Mouse (Mus musculus) midbrain, embryonic 15.5 days (tissue): ENCODE data around the gene Ubiad1. TPM values are rescaled to one million over a fixed set of nuclear protein-coding genes. Genes with fewer than 3 reads are reported as not detected.
A peak's percentile ranks its signal among the peaks of the same experiment; 100 is the strongest.

Source experiments
- ATAC-seq: fragments of 200-750 bp; cut with Nextera tagmentation; replicated peaks from 2 replicates; pipeline ENCODE4 v1.8.0; 2017; ENCODE audit warnings: moderate TSS enrichment
- H3K27ac ChIP-seq: fragments of 300-500 bp; sonication (generic); 2 replicates; pipeline ENCODE4 v1.5.1; 2015; ENCODE audit warnings: mild to moderate bottlenecking, inconsistent platforms
- H3K27me3 ChIP-seq: fragments of 300-500 bp; sonication (generic); replicated peaks from 2 replicates; pipeline ENCODE4 v1.6.1; 2015; ENCODE audit warnings: inconsistent platforms
- H3K36me3 ChIP-seq: fragments of 300-500 bp; sonication (generic); replicated peaks from 2 replicates; pipeline ENCODE4 v1.6.1; 2015; ENCODE audit warnings: inconsistent platforms
- H3K4me1 ChIP-seq: fragments of 300-500 bp; sonication (generic); 2 replicates; pipeline ENCODE4 v1.6.1; 2015; ENCODE audit warnings: inconsistent platforms
- H3K4me2 ChIP-seq: fragments of 300-500 bp; sonication (generic); 2 replicates; pipeline ENCODE4 v1.6.1; 2015; ENCODE audit warnings: inconsistent platforms, mild to moderate bottlenecking, moderate library complexity
- H3K4me3 ChIP-seq: fragments of 300-500 bp; sonication (generic); 2 replicates; pipeline ENCODE4 v1.5.1; 2015; ENCODE audit warnings: mild to moderate bottlenecking, inconsistent platforms
- H3K9ac ChIP-seq: fragments of 300-500 bp; sonication (generic); 2 replicates; pipeline ENCODE4 v1.6.1; 2015; ENCODE audit warnings: mild to moderate bottlenecking, inconsistent platforms
- H3K9me3 ChIP-seq: fragments of 300-500 bp; sonication (generic); 2 replicates; pipeline ENCODE4 v1.6.1; 2016; ENCODE audit warnings: inconsistent platforms
- WGBS: fragments of 180-500 bp; shearing (Covaris S2); methylation state at CpG from one replicate; pipeline ENCODE4 v1.1.7; 2015; ENCODE audit warnings: mixed read lengths; 5-methylcytosine and 5-hydroxymethylcytosine counted together
- polyA plus RNA-seq: library from polyadenylated mRNA; unstranded; fragments of >200 nt; fragmentation: Nextera tagmentation; extraction: Ambion mirVana; gene quantifications from 2 replicates; pipeline ENCODE4 v1.2.1, GENCODE M21; 2015

Gene Ubiad1
- polyA plus RNA-seq = 22.1 and 23.3 TPM in 2 replicates

DNA sequence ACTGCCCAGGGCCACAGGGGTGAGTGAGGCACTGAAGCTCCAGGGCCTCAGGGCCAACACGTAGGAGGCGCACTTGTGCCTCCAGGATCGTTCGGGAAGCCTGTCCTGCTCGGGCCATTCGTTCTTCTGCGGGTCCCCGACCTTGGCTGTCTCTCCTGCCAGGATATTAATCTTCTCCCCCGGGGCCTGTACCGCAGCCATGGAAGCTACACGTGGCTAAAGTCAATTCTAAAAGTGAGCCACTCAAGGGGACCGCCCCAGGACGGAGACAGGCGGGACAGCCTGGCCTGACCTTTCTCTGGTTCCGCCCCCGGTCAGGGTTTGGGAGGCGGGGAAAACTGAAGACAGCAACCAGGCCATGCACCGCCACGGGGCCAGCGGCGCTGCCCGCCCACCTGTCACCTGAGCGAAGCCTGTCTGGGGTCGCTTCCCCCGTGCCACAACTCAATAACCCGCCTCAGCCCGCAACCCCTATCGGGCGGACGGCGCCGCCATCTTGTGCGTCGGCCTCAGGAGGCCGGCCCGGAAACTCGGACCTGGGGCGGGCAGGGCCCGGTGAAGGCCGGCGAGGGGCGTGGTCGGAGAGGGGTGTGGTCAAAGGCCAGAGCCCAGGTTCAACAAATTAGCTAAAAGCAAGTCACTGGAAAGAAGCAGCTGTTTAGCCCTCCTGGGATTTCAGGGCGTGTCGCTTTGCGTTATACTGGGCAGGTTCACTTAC is at the start of gene Ubiad1:
Gene Ubiad1 (minus strand): TSS at position 522 of the 718 bp plus-strand sequence.
- H3K27me3 ChIP-seq = no peaks in the 10 kb centered on the region
- peaks cover 39% of the 10 kb centered on the region for H3K4me1 ChIP-seq
- no peaks in the 10 kb centered on the region for H3K9me3 ChIP-seq
- ATAC-seq = peak; percentile 32; the same call in 1 of the 2 replicates
- H3K4me3 ChIP-seq = peak within 1 kb of the TSS; percentile 63
- WGBS = under 1% methylated on average over 45 of the region's 46 CpGs
- peak within 1 kb of the TSS; percentile 57 for H3K9ac ChIP-seq
- H3K27ac ChIP-seq = peak within 1 kb of the TSS; percentile 70
- no peaks in the 10 kb centered on the region for H3K36me3 ChIP-seq
- H3K4me2 ChIP-seq = peak within 1 kb of the TSS; percentile 83

DNA sequence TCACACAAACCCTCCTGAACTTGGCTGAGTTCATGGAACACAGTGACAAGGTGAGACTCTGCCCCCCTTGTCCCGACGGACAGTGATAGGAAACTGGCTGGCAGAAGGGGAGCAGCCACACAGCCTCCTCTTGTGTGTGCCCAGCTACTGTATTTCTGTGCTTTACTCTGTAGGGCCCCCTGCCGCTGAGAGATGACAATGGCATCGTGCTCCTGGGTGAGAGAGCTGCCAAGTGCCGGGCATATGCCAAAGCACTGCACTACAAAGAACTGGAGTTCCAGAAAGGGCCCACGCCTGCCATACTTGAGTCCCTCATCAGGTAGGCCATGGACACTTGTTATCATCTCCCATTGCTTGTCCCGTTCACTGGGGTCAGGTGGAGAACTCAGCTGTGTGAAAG is 46.9 kb upstream of the Ubiad1 start:
- H3K9ac ChIP-seq = no peak overlapping the region
- no peak for ATAC-seq
- H3K36me3 ChIP-seq = peaks cover 60% of the 10 kb centered on the region
- no peak overlapping the region for H3K27ac ChIP-seq
- H3K9me3 ChIP-seq = no peaks in the 10 kb centered on the region
- no peaks in the 10 kb centered on the region for H3K27me3 ChIP-seq
- 90% methylated on average over 7 of the region's 7 CpGs for WGBS
- H3K4me3 ChIP-seq = no peak overlapping the region
- H3K4me2 ChIP-seq = no peak overlapping the region
- no peaks in the 10 kb centered on the region for H3K4me1 ChIP-seq

DNA sequence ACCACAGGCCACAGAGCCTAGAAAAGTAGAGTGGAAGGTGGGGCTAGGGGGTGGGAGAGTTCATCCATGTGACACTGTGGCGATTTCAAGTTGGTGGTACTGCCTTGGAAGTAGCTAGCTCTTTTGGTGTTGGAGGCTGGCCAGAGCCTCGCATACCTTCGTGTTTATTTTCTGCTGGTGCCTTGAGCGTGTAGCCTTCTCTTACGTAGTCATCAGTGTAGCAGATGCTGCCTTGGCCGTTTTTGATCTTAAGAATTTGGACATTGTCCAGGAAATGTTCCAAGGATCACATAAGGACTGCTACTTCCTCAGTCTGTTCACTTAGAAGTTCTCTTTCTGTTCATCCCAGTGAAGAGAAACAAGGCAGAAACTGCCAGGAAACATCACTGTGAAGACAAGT is 45.9 kb upstream of the Ubiad1 start:
- Histone ChIP-seq H3K27me3 (no peaks in the 10 kb centered on the region), H3K9me3 (no peaks in the 10 kb centered on the region), H3K27ac (no peak overlapping the region), H3K4me2 (no peak overlapping the region), H3K4me1 (no peaks in the 10 kb centered on the region), H3K9ac (no peak overlapping the region), H3K4me3 (no peak overlapping the region), H3K36me3 (peaks cover 66% of the 10 kb centered on the region)
- ATAC-seq = no peak
- WGBS = 82% methylated on average over 6 of the region's 6 CpGs

DNA sequence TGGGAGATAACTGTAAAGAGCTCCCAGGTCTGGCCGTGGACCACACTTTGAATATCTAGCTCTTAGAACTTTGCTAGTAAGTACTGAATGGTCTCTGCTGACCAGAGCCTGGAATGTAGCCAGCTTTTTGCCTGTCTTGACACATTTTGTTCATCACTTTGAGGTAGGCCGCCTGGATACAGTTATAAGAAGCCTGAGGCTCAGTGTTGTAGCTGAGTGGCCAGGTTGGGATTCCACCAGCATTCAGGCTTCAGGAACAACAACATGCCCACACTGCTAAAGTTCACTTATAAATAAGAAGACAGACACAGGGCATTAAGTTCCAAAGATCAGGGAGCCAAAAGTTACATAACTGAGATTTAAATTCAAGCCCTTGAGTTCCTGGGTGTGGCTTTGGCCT is 43.3 kb upstream of the Ubiad1 start:
- no peak overlapping the region for H3K4me3 ChIP-seq
- no peak for ATAC-seq
- H3K4me2 ChIP-seq = no peak overlapping the region
- H3K9ac ChIP-seq = no peak overlapping the region
- no peaks in the 10 kb centered on the region for H3K4me1 ChIP-seq
- no peaks in the 10 kb centered on the region for H3K9me3 ChIP-seq
- H3K27ac ChIP-seq = no peak overlapping the region
- peaks cover 86% of the 10 kb centered on the region for H3K36me3 ChIP-seq
- H3K27me3 ChIP-seq = no peaks in the 10 kb centered on the region
- WGBS = 78% methylated on average over 2 of the region's 2 CpGs

DNA sequence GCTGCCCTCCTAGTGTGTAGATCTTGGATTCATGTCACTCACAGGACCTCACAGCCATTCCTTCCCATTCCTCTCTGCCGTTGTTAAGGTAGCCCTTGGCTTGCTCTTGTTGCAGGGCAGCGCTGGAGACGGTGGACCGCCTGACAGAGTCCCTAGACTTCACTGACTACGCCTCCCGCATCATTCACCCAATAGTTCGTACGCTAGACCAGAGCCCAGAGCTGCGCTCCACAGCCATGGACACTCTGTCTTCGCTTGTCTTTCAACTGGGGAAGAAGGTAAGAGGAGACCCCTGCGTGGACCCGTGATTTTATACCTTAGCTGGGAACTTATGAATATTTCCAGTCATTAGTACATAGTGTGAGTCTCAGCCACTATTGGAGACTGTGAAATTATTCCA is 39.9 kb upstream of the Ubiad1 start:
- Histone ChIP-seq H3K4me1 (no peaks in the 10 kb centered on the region; the same call in 1 of the 2 replicates), H3K4me3 (no peak overlapping the region), H3K27ac (no peak overlapping the region), H3K9ac (no peak overlapping the region), H3K27me3 (no peaks in the 10 kb centered on the region), H3K4me2 (no peak overlapping the region), H3K36me3 (peaks cover 81% of the 10 kb centered on the region), H3K9me3 (no peaks in the 10 kb centered on the region)
- WGBS = 93% methylated on average over 12 of the region's 12 CpGs
- ATAC-seq = no peak

DNA sequence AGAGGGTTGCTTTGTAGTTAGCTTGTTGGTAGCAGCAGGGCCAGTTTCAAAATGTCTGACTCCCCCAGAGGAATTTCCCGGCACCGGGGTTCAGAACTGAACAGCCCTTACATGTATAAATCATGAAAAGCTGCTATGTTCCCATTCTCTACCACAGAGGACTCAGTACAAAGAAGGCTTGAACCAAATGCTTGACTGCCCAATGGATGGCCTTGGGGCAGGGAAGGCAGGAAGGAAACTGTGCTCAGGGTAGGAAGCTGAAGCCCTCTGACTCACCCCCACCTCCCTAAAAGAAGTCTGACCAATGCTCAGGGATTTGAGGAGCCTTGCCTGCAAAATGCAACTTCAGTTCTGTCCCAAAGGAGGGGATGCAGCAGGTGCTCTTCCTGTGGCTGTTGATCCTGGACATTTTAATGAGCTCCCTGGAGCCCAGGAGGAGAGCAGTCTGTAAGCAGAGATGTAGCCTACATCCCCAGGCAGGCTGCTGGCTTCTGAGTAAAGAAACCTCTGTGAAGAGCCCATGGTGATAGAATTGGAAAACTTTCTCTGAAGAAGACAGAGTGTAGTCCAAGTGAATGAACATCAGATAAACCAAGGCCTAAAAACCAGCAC is 37.1 kb upstream of the Ubiad1 start:
- no peak overlapping the region for H3K4me2 ChIP-seq
- no peak overlapping the region for H3K4me3 ChIP-seq
- no peak overlapping the region for H3K9ac ChIP-seq
- no peaks in the 10 kb centered on the region for H3K9me3 ChIP-seq
- WGBS = 62% methylated on average over 2 of the region's 2 CpGs
- ATAC-seq = peak; percentile 66
- peaks cover 64% of the 10 kb centered on the region for H3K36me3 ChIP-seq
- H3K4me1 ChIP-seq = no peaks in the 10 kb centered on the region; the same call in 1 of the 2 replicates
- no peaks in the 10 kb centered on the region for H3K27me3 ChIP-seq
- H3K27ac ChIP-seq = no peak overlapping the region

DNA sequence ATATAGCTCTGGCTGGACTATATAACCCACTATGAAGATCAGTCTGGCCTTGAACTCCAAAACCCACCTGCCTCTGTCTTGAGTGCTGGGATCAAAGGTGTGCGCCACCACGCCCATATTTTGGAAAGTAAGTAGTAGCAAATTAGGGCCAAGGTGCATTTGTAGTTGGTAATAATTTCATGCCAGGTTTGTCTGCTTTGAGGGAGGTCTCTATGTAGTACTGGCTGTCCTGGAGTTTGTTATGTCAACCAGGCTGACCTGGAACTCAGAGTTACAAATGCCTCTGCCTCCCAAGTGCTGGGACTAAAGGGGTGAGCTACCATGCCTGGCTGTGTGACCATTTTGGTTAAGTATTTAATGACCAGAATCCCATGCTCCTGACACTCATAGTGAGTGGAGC is 35.7 kb upstream of the Ubiad1 start:
- Histone ChIP-seq H3K27me3 (no peaks in the 10 kb centered on the region), H3K9ac (no peak overlapping the region), H3K4me3 (no peak overlapping the region), H3K4me1 (no peaks in the 10 kb centered on the region; the same call in 1 of the 2 replicates), H3K36me3 (peaks cover 58% of the 10 kb centered on the region), H3K9me3 (no peaks in the 10 kb centered on the region), H3K27ac (no peak overlapping the region), H3K4me2 (no peak overlapping the region)
- 96% methylated on average over 2 of the region's 2 CpGs for WGBS
- ATAC-seq = no peak

DNA sequence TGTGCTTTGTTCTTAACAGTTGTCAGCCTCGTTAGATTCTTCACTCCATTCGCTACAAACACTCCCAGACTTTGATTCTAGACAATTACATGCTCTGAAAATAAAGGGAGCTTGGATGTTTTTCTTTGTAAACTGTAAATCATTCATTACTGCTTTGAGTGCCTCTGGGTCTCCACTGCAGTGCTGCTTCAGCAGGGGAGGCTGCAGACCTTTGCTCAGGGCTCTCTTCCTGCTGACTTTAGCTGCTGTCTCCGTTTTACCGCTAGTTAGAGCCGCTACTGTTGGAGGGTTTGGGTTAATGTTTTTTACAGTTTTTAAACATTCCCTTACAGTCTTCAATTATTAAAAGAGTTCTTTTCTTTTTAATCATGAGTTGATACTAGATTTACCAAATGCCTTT is 28.9 kb upstream of the Ubiad1 start:
- ATAC-seq = no peak

DNA sequence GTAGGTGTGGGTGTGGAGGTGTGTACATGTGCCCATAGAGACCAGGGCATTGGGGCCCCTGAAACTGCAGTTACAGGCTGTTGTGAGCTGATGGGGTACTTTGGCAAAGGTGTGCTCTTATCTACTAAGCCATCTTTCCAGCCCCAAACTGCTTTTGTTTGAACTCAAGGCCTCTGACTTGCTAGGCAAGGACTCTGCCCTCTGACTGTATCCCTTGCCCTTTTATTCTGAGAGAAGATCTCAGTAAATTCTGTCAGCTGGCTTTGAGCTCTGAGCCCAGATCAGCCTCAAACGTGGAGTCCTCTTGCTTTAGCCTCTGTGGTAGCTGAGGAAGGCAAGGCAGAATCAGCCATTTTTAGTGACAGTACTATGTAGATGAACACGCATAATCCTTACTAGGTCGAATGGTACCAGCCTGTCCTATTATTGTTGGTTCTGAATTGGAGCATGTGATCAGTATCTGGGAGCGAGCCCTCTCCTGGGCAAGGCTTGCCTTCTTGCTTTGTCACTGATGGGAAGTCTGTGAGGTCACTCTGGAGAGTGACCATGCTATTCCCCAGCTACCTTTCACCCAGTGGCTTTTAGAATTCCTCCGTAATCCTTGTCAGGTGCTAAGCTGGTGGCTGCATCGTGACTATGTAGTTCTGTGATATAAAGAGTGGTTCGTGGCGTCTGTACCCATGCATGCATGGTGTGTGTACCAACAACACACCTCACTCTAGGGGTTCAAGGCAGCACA is 28.0 kb upstream of the Ubiad1 start:
- ATAC-seq = no peak
- 96% methylated on average over 8 of the region's 8 CpGs for WGBS

More for the DNA sequence above, 28.9 kb upstream of the Ubiad1 start:
- Histone ChIP-seq H3K36me3 (peaks cover 60% of the 10 kb centered on the region), H3K9me3 (no peaks in the 10 kb centered on the region), H3K4me3 (no peak overlapping the region), H3K4me2 (no peak overlapping the region), H3K27ac (no peak overlapping the region), H3K27me3 (no peaks in the 10 kb centered on the region), H3K4me1 (no peaks in the 10 kb centered on the region), H3K9ac (no peak overlapping the region)
- 92% methylated on average over 5 of the region's 5 CpGs for WGBS

DNA sequence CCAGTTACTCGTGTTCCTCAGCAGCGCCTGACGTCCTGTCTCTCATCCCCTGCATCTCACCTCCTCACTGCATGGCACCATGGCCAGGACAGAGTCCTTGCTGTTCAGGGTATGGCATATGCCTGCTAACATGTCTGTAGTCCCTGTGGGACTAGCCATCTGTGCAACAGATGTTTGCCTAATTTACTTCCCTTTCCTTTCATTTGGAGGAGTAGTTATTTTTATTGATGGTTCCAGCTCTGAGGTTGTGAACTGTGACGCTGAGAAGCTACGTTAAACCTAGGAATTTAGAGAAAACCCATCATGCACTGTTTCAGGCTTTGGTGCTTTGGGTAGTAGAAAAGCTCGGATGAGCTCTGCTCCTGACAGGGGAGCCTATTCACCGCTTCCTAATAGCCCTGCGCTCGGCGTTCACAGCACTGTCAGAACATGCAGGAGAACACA is 26.8 kb upstream of the Ubiad1 start:
- H3K9me3 ChIP-seq = no peaks in the 10 kb centered on the region
- peaks cover 77% of the 10 kb centered on the region for H3K36me3 ChIP-seq
- no peaks in the 10 kb centered on the region for H3K4me1 ChIP-seq
- no peak overlapping the region for H3K4me3 ChIP-seq
- no peak overlapping the region for H3K4me2 ChIP-seq
- ATAC-seq = no peak
- no peaks in the 10 kb centered on the region for H3K27me3 ChIP-seq
- H3K9ac ChIP-seq = no peak overlapping the region
- 77% methylated on average over 10 of the region's 10 CpGs for WGBS
- H3K27ac ChIP-seq = no peak overlapping the region

More for the DNA sequence above, 28.0 kb upstream of the Ubiad1 start:
- H3K27me3 ChIP-seq = no peaks in the 10 kb centered on the region
- H3K9ac ChIP-seq = no peak overlapping the region
- H3K36me3 ChIP-seq = peaks cover 68% of the 10 kb centered on the region
- no peaks in the 10 kb centered on the region for H3K9me3 ChIP-seq
- no peak overlapping the region for H3K4me3 ChIP-seq
- no peak overlapping the region for H3K27ac ChIP-seq
- H3K4me2 ChIP-seq = no peak overlapping the region
- H3K4me1 ChIP-seq = no peaks in the 10 kb centered on the region

DNA sequence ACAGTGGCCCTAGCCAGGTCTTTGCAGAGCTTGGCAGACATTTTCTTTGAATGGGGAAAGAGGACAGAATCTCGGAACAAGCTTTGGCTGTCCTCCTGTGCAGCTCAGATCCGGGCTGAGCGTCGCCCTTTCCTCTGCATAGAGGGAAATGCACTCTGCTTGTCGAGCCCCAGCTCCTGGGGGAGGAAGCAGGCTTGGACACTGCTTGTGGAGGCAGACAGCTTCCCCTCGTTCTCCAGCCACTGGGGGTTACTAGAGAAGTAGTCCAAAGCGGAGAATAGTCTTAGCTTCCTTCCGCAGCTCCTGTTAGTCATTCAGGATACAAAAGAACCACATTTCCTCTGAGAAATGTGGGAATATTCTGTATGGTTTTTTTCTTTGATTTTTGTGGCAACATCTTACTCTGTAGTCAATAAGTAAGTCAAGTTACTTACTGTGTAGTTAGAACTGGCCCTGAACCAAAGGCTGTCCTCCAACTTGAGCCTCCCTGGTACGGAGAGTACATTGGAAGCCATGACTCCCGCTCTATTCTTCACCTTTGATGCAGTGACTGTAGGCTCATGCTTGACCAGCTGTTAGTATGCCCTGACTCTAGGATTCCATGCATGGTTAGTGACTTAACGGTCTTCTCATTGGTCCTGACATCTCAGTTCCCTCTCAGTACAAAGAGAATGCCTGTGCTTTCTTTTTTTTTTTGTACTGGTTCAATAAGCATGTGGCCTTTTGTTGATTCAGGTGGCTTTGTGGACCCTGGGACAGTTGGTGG is 25.1 kb upstream of the Ubiad1 start:
- H3K9me3 ChIP-seq = no peaks in the 10 kb centered on the region
- no peak for ATAC-seq
- no peak overlapping the region for H3K9ac ChIP-seq
- H3K4me3 ChIP-seq = no peak overlapping the region
- H3K36me3 ChIP-seq = peaks cover 80% of the 10 kb centered on the region
- 87% methylated on average over 11 of the region's 11 CpGs for WGBS
- no peak overlapping the region for H3K4me2 ChIP-seq
- no peak overlapping the region for H3K27ac ChIP-seq
- no peaks in the 10 kb centered on the region for H3K27me3 ChIP-seq
- no peaks in the 10 kb centered on the region for H3K4me1 ChIP-seq

DNA sequence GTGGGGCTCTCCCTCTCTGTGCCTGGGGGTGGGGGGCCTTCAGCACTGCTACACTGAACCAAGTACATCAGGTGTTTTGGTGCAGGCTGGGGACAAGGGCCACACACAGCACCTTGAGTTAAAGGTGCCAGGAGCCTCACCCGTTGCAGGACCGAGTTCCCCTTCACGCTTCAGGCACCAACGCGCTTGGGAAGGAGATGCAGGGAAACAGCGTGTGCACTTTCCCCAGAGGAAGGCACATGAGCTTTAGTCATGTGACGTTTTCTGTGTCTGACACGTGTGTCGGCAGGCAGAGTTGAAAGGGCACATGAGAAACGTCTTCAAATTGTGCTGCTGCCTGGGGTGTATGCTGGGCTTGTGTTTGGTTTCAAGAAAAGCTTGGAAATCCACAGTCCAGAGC is 23.8 kb upstream of the Ubiad1 start:
- WGBS = 89% methylated on average over 10 of the region's 10 CpGs
- no peak for ATAC-seq
- no peak overlapping the region for H3K4me3 ChIP-seq
- peaks cover 91% of the 10 kb centered on the region for H3K36me3 ChIP-seq
- H3K4me2 ChIP-seq = no peak overlapping the region
- H3K4me1 ChIP-seq = no peaks in the 10 kb centered on the region
- no peak overlapping the region for H3K9ac ChIP-seq
- no peak overlapping the region for H3K27ac ChIP-seq
- no peaks in the 10 kb centered on the region for H3K27me3 ChIP-seq
- no peaks in the 10 kb centered on the region for H3K9me3 ChIP-seq
